Mouse (Mus musculus) myocyte (in vitro differentiated cells): Measurements from ENCODE around the gene Nr1h2. TPM values are rescaled to one million over a fixed set of nuclear protein-coding genes. Genes with fewer than 3 reads are reported as not detected.
A peak's percentile ranks its signal among the peaks of the same experiment; 100 is the strongest.

ENCODE experiments used
- H3K27me3 ChIP-seq: one replicate; pipeline ENCODE4 v1.6.1; 2011; ENCODE audit not compliant: control insufficient read depth, insufficient read depth, insufficient read length
- H3K36me3 ChIP-seq: one replicate; pipeline ENCODE4 v1.6.1; 2011; ENCODE audit not compliant: control insufficient read depth, insufficient read depth
- H3K4me2 ChIP-seq: one replicate; pipeline ENCODE4 v1.6.1; 2011; ENCODE audit warnings: low read depth, control low read depth
- H3K4me3 ChIP-seq: one replicate; pipeline ENCODE4 v1.5.1; 2011; ENCODE audit warnings: mild to moderate bottlenecking, control low read depth, moderate library complexity
- H3K79me2 ChIP-seq: one replicate; pipeline ENCODE4 v1.6.1; 2011; ENCODE audit not compliant: control insufficient read depth, insufficient read depth
- H3ac ChIP-seq: one replicate; pipeline ENCODE4 v1.6.1; 2011; ENCODE audit not compliant: control insufficient read depth, insufficient read length
- CEBPB ChIP-seq: IDR thresholded peaks from 2 replicates; pipeline ENCODE4 v1.6.1; 2011; ENCODE audit warnings: mild to moderate bottlenecking, moderate library complexity; ENCODE audit not compliant: poor library complexity, insufficient read depth, severe bottlenecking
- E2F4 ChIP-seq: IDR thresholded peaks from one replicate; pipeline ENCODE4 v1.6.1; 2011; ENCODE audit warnings: mild to moderate bottlenecking, control low read depth, moderate library complexity; ENCODE audit not compliant: insufficient read depth
- MAX ChIP-seq: IDR thresholded peaks from one replicate; pipeline ENCODE4 v1.6.1; 2011; ENCODE audit warnings: low read depth, mild to moderate bottlenecking, control low read depth
- MYOD1 ChIP-seq, 3 experiments: IDR thresholded peaks; one replicate each; pipeline ENCODE4 v1.6.1; 2011; ENCODE audit warnings: control low read depth in 2 of 3, low read depth in 2 of 3, mild to moderate bottlenecking in 2 of 3, moderate library complexity in 1 of 3; ENCODE audit not compliant: insufficient read length in 2 of 3, control insufficient read depth in 1 of 3
- MYOG ChIP-seq, 3 experiments: IDR thresholded peaks; one replicate each; pipeline ENCODE4 v1.6.1; 2011; ENCODE audit warnings: control low read depth in 2 of 3, low read depth in 2 of 3, mild to moderate bottlenecking in 2 of 3; ENCODE audit not compliant: insufficient read length in 2 of 3, control insufficient read depth in 1 of 3, insufficient read depth in 1 of 3
- POLR2A ChIP-seq: IDR thresholded peaks from one replicate; pipeline ENCODE4 v1.6.1; 2011; ENCODE audit warnings: low read depth, mild to moderate bottlenecking, control low read depth, moderate library complexity; ENCODE audit not compliant: insufficient read length
- POLR2AphosphoS2 ChIP-seq: IDR thresholded peaks from one replicate; pipeline ENCODE4 v1.6.1; 2011; ENCODE audit warnings: low read depth, control low read depth; ENCODE audit not compliant: insufficient read length
- REST ChIP-seq: IDR thresholded peaks from one replicate; pipeline ENCODE4 v1.6.1; 2011; ENCODE audit warnings: mild to moderate bottlenecking, control low read depth, moderate library complexity; ENCODE audit not compliant: insufficient read depth, insufficient read length
- SRF ChIP-seq: IDR thresholded peaks from one replicate; pipeline ENCODE4 v1.6.1; 2011; ENCODE audit warnings: low read depth; ENCODE audit not compliant: control insufficient read depth, insufficient read length
- TCF12 ChIP-seq: IDR thresholded peaks from one replicate; pipeline ENCODE4 v1.6.1; 2011; ENCODE audit warnings: mild to moderate bottlenecking, control low read depth; ENCODE audit not compliant: poor library complexity, insufficient read depth, severe bottlenecking
- TCF3 ChIP-seq: IDR thresholded peaks from one replicate; pipeline ENCODE4 v1.6.1; 2011; ENCODE audit warnings: low read depth, control low read depth; ENCODE audit not compliant: insufficient read length
- USF1 ChIP-seq: IDR thresholded peaks from one replicate; pipeline ENCODE4 v1.6.1; 2011; ENCODE audit warnings: low read depth, mild to moderate bottlenecking, control low read depth, moderate library complexity
- polyA plus RNA-seq: library from polyadenylated mRNA; unstranded; fragments of >200 nt; fragmentation: generic; extraction: Trizol; gene quantifications from one replicate; pipeline ENCODE4 v1.2.1, GENCODE M21; 2012; ENCODE audit warnings: missing spikeins

Nr1h2 gene
- polyA plus RNA-seq, 1 experiment: 94.7 TPM

DNA sequence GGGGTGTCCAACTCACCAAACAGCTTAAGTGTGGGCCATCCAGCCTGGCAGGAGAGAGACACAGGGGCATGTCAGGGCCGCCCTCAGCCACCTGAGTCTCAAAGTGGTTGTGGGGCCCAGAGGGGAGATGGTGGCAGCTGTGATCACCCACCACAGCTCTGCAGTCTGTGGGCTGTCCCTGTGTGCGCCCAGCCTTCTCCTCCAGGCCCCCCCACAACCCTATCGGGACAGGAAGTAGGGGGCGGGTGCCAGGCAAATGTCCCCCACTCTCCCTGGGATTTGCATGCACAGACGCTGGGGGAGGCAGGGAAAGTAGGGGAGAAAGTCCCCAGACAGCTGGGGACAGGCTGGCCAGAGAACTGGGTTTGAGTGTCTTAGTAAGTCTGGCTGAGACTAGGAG lies 22.5 kb downstream of the Nr1h2 start:
- TF ChIP-seq REST (no peak), CEBPB (no peak), E2F4 (no peak), TCF3 (no peak), TCF12 (no peak), USF1 (no peak), POLR2A (no peak), MYOD1 (IDR thresholded peaks at IDR 0.05; ENCODE audit: control insufficient read depth in 1 of 3, insufficient read length in 2 of 3, low read depth in 2 of 3) (no peak), POLR2AphosphoS2 (no peak), SRF (no peak), MAX (no peak), MYOG (IDR thresholded peaks at IDR 0.05; ENCODE audit: control insufficient read depth in 1 of 3, insufficient read depth in 1 of 3, insufficient read length in 2 of 3, low read depth in 2 of 3) (no peak)
- Histone ChIP-seq H3K4me3 (no peak overlapping the region), H3ac (no peak overlapping the region), H3K79me2 (no peaks in the 10 kb centered on the region), H3K4me2 (no peak overlapping the region), H3K36me3 (no peaks in the 10 kb centered on the region), H3K27me3 (no peaks in the 10 kb centered on the region)

DNA sequence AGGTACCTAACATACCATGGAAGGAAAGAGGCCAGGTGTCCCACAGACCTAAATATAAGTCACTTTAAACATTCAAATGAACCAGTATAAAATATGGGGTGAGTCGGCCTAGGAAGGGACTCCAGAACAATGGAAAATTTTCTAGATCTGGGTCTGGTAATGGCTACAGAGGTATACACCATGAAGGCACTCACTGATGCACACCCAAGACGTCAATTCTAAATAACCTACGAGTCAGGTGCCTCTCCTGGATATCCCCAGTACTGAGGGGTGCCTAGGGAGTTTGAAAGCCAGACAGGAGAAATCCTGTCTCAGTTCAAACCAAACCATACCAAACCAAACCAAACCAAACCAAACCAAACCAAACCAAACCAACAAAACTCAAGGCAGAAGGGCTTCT lies 23.2 kb downstream of the Nr1h2 start:
- H3K4me3 ChIP-seq: no peak overlapping the region
- no peaks in the 10 kb centered on the region for H3K27me3 ChIP-seq
- no peaks in the 10 kb centered on the region for H3K36me3 ChIP-seq
- no peak overlapping the region for H3K4me2 ChIP-seq
- TF ChIP-seq TCF3: no peak
- TF ChIP-seq REST: no peak
- no peak for TF ChIP-seq POLR2AphosphoS2
- TF ChIP-seq CEBPB: no peak
- no peak for TF ChIP-seq MYOD1 (IDR thresholded peaks at IDR 0.05; ENCODE audit: control insufficient read depth in 1 of 3, insufficient read length in 2 of 3, low read depth in 2 of 3)
- no peak for TF ChIP-seq USF1
- no peak for TF ChIP-seq SRF
- TF ChIP-seq TCF12: no peak
- no peak for TF ChIP-seq MYOG (IDR thresholded peaks at IDR 0.05; ENCODE audit: control insufficient read depth in 1 of 3, insufficient read depth in 1 of 3, insufficient read length in 2 of 3, low read depth in 2 of 3)
- no peak for TF ChIP-seq MAX
- no peak overlapping the region for H3ac ChIP-seq
- H3K79me2 ChIP-seq: no peaks in the 10 kb centered on the region

DNA sequence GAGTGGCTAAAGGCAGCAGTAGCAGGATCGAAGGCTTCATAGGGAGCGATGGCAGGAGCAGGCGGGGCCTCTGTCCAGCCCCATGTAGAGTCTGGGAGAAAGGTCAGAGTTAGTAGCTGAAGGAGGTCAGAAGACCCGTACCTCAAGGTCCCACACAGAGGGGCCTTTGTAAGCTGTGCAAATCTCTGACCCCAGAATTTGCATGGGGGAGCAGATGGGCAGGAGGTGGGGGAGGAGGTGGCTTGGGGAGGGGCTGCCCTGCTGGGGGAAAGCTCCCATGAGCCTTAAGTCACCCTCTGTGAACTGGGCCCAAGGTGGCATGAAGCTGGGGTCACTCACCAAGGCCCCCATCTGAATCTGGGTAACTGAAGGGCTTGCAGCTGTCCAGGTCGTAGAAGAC lies 24.2 kb downstream of the Nr1h2 start:
- Histone ChIP-seq H3K79me2 (no peaks in the 10 kb centered on the region), H3ac (no peak overlapping the region), H3K4me2 (no peak overlapping the region), H3K27me3 (no peaks in the 10 kb centered on the region), H3K36me3 (no peaks in the 10 kb centered on the region), H3K4me3 (no peak overlapping the region)
- no peak for TF ChIP-seq MYOG (IDR thresholded peaks at IDR 0.05; ENCODE audit: control insufficient read depth in 1 of 3, insufficient read depth in 1 of 3, insufficient read length in 2 of 3, low read depth in 2 of 3)
- no peak for TF ChIP-seq TCF3
- TF ChIP-seq REST: no peak

DNA sequence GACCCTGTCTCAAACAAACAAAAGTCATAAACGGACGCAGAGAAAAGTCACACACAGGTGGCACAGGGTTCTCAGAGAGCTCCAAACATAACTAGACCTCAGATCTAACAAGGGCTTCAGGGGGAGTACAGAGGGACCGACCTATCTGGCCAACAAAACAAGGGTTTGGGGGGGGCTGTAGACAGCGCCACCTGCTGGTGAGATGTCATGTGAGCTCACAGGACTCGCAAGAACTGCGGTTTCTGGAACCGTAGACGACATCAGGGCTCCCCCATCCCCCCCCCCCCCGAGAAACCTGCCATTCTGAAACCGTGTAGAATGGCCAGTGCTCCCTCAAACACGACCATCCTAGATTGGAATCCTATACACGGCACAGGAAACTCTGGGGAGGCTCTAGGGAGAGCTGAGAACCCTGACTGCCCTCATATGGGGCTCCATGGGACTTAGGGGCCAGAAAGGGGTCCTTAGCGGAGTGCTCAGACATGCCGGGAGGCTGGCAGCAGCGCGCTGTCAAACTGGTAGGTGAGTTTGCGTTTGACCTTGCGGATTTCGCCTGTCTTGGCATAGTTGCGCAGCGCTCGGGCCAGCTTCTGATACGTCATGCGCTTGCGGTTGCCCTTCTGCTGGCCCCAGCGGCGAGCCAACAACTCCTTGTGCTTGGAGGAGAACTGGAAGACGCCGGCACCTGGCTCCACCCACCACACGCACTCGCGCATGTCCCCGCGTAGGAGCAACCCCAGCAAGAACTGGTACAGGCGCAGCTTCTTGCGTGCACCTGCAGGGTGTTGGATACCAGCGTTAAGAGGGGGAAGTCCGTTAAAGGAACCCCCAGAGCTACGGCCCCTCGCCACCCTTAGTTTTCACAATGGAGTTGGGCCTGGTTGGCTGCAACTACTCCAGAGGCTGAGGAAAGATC lies 26.0 kb downstream of the Nr1h2 start:
- no peaks in the 10 kb centered on the region for H3K36me3 ChIP-seq
- TF ChIP-seq MAX (no peak), CEBPB (no peak), TCF3 (no peak), REST (no peak), POLR2A (no peak)
- no peak overlapping the region for H3ac ChIP-seq
- peak overlapping the region; percentile 46 for H3K4me2 ChIP-seq
- H3K79me2 ChIP-seq: no peaks in the 10 kb centered on the region
- no peak overlapping the region for H3K4me3 ChIP-seq
- H3K27me3 ChIP-seq: no peaks in the 10 kb centered on the region

DNA sequence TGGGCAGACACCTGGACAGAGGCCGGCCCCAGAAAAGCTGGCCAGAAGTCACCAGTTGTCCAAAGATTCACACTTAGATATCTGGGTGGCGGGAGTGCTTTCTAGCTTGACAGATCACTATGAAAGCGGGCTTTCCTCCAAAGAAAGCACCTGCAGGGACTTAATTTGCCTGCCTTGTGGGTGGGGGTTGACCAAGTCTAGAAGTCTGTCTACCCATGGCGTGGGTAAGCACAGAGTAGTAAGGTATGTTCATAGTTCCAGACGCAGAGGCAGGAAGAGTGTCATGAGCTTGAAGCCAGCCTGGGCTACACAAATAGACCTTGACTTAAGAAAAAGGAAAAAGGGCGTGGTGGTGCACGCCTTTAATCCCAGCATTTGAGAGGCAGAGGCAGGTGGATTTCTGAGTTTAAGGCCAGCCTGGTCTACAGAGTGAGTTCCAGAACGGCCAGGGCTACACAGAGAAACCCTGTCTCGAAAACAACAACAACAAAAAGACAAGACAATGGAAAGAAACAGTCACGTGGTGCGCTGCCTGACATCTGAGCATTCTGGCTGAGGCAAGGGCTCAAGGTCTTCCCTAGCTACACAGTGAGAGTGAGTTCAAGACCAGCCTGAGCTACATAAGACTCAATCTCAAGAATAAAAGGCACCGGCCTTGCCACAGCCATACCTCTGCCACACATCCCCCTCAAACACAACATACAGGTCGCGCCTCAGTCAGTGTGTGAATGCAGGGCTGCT lies 27.2 kb downstream of the Nr1h2 start:
- Histone ChIP-seq H3K36me3 (no peaks in the 10 kb centered on the region), H3K79me2 (no peaks in the 10 kb centered on the region), H3K27me3 (no peaks in the 10 kb centered on the region), H3K4me3 (no peak overlapping the region), H3ac (no peak overlapping the region), H3K4me2 (no peak overlapping the region)
- TF ChIP-seq TCF12 (no peak), SRF (no peak), TCF3 (no peak), POLR2A (no peak), POLR2AphosphoS2 (no peak), MYOD1 (IDR thresholded peaks at IDR 0.05; ENCODE audit: control insufficient read depth in 1 of 3, insufficient read length in 2 of 3, low read depth in 2 of 3) (no peak), E2F4 (no peak)
